Mouse (Mus musculus) liver, embryonic 15.5 days (tissue): ENCODE data around the gene Cacna2d4. TPM values are rescaled to one million over a fixed set of nuclear protein-coding genes. Genes with fewer than 3 reads are reported as not detected.

Source experiments
- polyA plus RNA-seq: library from polyadenylated mRNA; unstranded; fragments of >200 nt; fragmentation: Nextera tagmentation; extraction: Ambion mirVana; gene quantifications from 2 replicates; pipeline ENCODE4 v1.2.1, GENCODE M21; 2015

The Cacna2d4 gene
- polyA plus RNA-seq, 1 experiment from 2014 or later: not detected

Other genes starting within 250 kb of the Cacna2d4 start
- 3.2 and 3.4 TPM in 2 replicates for gene Dcp1b, start 61.3 kb upstream of the Cacna2d4 start, polyA plus RNA-seq
- gene Cacna1c, start 40.1 kb upstream of the Cacna2d4 start, polyA plus RNA-seq: 0.41 and 0.44 TPM in 2 replicates
- 0.15 TPM in 1 of 2 replicates, not detected in the other for gene Lrtm2, start 94.2 kb downstream of the Cacna2d4 start, polyA plus RNA-seq
- 36.5 and 38.5 TPM in 2 replicates for gene Adipor2, start 181.2 kb downstream of the Cacna2d4 start, polyA plus RNA-seq
- gene Fbxl14, start 243.1 kb downstream of the Cacna2d4 start, polyA plus RNA-seq: 2.1 and 2.4 TPM in 2 replicates